In genomic region chr7:28826402-28826772, GRCm38 (mm10) we compare ENCODE assay signal across 11 mouse cellular contexts. TPM values are rescaled to one million over a fixed set of nuclear protein-coding genes. Genes with fewer than 3 reads are reported as not detected.
DNase-seq lines count a peak whose midpoint lies in the region; ATAC-seq lines count a peak whose summit lies in the region.
"Had no signal": no experiment of that assay in that cellular context is flagged by ENCODE, and none has a peak within 500 bp of the region (broad histone marks: within the 10 kb centered on the region; RNA-seq: fewer than 3 reads in every experiment).

No protein-coding gene starts in this region.

- H3K9me3 ChIP-seq in kidney, embryonic 16.5 days (ENCODE audit: low read length) = no peaks in the 10 kb centered on the region
- no peaks in the 10 kb centered on the region for H3K9me3 ChIP-seq in liver, embryonic 12.5 days (replicated peaks)

- H3K9ac ChIP-seq in kidney, embryonic 16.5 days (replicated peaks; ENCODE audit: low read length) = no peak overlapping the region
- no peak overlapping the region for H3K9ac ChIP-seq in liver, embryonic 12.5 days

- H3K4me2 ChIP-seq in kidney, embryonic 16.5 days (replicated peaks; ENCODE audit: low read depth, low read length) = peak overlapping the region; percentile 62; the same call in 1 of the 2 replicates
- peak overlapping the region; percentile 79 for H3K4me2 ChIP-seq in liver, embryonic 12.5 days

- peaks cover 7% of the 10 kb centered on the region for H3K4me1 ChIP-seq in kidney, embryonic 16.5 days (ENCODE audit: insufficient read depth, low read length)
- H3K4me1 ChIP-seq in brown adipose tissue, adult 24 weeks (ENCODE audit: control insufficient read depth, insufficient read depth, insufficient read length, low read length) = peaks cover 12% of the 10 kb centered on the region
- peaks cover 66% of the 10 kb centered on the region for H3K4me1 ChIP-seq in liver, embryonic 12.5 days

- H3K36me3 ChIP-seq in kidney, embryonic 16.5 days (ENCODE audit: insufficient read depth, low read length) = peaks cover 26% of the 10 kb centered on the region
- H3K36me3 ChIP-seq in liver, embryonic 12.5 days = peaks cover 42% of the 10 kb centered on the region

- ATAC-seq in kidney, embryonic 16.5 days (ENCODE audit: low FRiP score, low TSS enrichment) = no peak
- no peak for ATAC-seq in liver, embryonic 12.5 days

- H3K27me3 ChIP-seq in kidney, embryonic 16.5 days (ENCODE audit: insufficient read depth, low read length) = no peaks in the 10 kb centered on the region
- H3K27me3 ChIP-seq in liver, embryonic 12.5 days (replicated peaks) = no peaks in the 10 kb centered on the region

- H3K27ac ChIP-seq in kidney, embryonic 16.5 days (ENCODE audit: low read length) = peak overlapping the region; percentile 95
- peak overlapping the region; percentile 96 for H3K27ac ChIP-seq in brown adipose tissue, adult 24 weeks (replicated peaks; ENCODE audit: low read depth, low read length)
- H3K27ac ChIP-seq in liver, embryonic 12.5 days = peak overlapping the region; percentile 76

- WGBS in kidney, embryonic 16.5 days = 94% methylated on average over 7 of the region's 7 CpGs
- WGBS in liver, embryonic 12.5 days (ENCODE audit: insufficient replicate concordance) = 87% methylated on average over 7 of the region's 7 CpGs

- no peak overlapping the region for H3K4me3 ChIP-seq in kidney, embryonic 16.5 days (ENCODE audit: low read length)
- H3K4me3 ChIP-seq in brown adipose tissue, adult 24 weeks (ENCODE audit: insufficient read depth, low read depth, low read length) = peak overlapping the region; percentile 68
- H3K4me3 ChIP-seq in liver, embryonic 12.5 days = no peak overlapping the region

- DNase-seq in adrenal gland, postnatal 10 days = peak; percentile 41
- no peak for DNase-seq in adrenal gland, adult 8-10 months
- DNase-seq in kidney, adult 18-20 months = no peak
- no peak for DNase-seq in embryo, embryonic 9.5 days (ENCODE audit: extremely low spot score)
- no peak for DNase-seq in right cerebral cortex, adult 2 months (ENCODE audit: low spot score in 2 of 2)
- DNase-seq: left cerebral cortex, postnatal 4 days; right cerebral cortex, postnatal 25 days had no signal

RNA-seq across cellular contexts. Expression of gene Ech1, which starts 1.4 kb away (rescaled TPM):
- 1,000 to 10,000 TPM; 1,178 to 1,235 TPM for total RNA-seq in adrenal gland, postnatal 10 days (2021)
- 100 to 1,000 TPM; 402 to 476 (median 431) TPM for total RNA-seq in adrenal gland, adult 8-10 months (2022)
- polyA plus RNA-seq in kidney, embryonic 16.5 days (2015; fragmentation: Nextera tagmentation; extraction: Ambion mirVana) = 198 and 214 TPM in 2 replicates
- 3,379 and 3,601 TPM in 2 replicates for polyA plus RNA-seq in brown adipose tissue, adult 24 weeks (2012; ENCODE audit: insufficient read depth, insufficient read length, missing spikeins)
- 72.3 and 73.6 TPM in 2 replicates for polyA plus RNA-seq in liver, embryonic 12.5 days (2016; fragmentation: Nextera tagmentation; extraction: Ambion mirVana)

RNA-seq across cellular contexts. Expression of gene Lgals4, which starts 7.3 kb away (rescaled TPM):
- 10 to 100 TPM; 25.9 to 55.7 TPM for total RNA-seq in adrenal gland, postnatal 10 days (2021)
- total RNA-seq in adrenal gland, adult 8-10 months (2022) = 10 to 100 TPM in 2 of 4 experiments, 1 to 10 TPM in 2; 6.6 to 34.6 (median 18.8) TPM
- 10.8 and 12.8 TPM in 2 replicates for polyA plus RNA-seq in kidney, embryonic 16.5 days (2015; fragmentation: Nextera tagmentation; extraction: Ambion mirVana)
- polyA plus RNA-seq in brown adipose tissue, adult 24 weeks (2012; ENCODE audit: insufficient read depth, insufficient read length, missing spikeins) = 12.0 and 14.6 TPM in 2 replicates
- polyA plus RNA-seq in liver, embryonic 12.5 days (2016; fragmentation: Nextera tagmentation; extraction: Ambion mirVana) = 2.7 and 3.6 TPM in 2 replicates

RNA-seq across cellular contexts. Expression of gene Hnrnpl, which starts 18.0 kb away (rescaled TPM):
- 100 to 1,000 TPM; 459 to 528 TPM for total RNA-seq in adrenal gland, postnatal 10 days (2021)
- 100 to 1,000 TPM; 331 to 473 (median 439) TPM for total RNA-seq in adrenal gland, adult 8-10 months (2022)
- 204 and 224 TPM in 2 replicates for polyA plus RNA-seq in kidney, embryonic 16.5 days (2015; fragmentation: Nextera tagmentation; extraction: Ambion mirVana)
- 122 and 131 TPM in 2 replicates for polyA plus RNA-seq in brown adipose tissue, adult 24 weeks (2012; ENCODE audit: insufficient read depth, insufficient read length, missing spikeins)
- polyA plus RNA-seq in liver, embryonic 12.5 days (2016; fragmentation: Nextera tagmentation; extraction: Ambion mirVana) = 186 and 188 TPM in 2 replicates

RNA-seq across cellular contexts. Expression of gene Lgals7, which starts 37.3 kb away (rescaled TPM):
- total RNA-seq in adrenal gland, postnatal 10 days (2021) = 1 to 10 TPM; 1.2 to 2.1 TPM
- 1 to 10 TPM in 1 of 4 experiments, not detected in 3; 1.2 TPM for total RNA-seq in adrenal gland, adult 8-10 months (2022)
- polyA plus RNA-seq in kidney, embryonic 16.5 days (2015; fragmentation: Nextera tagmentation; extraction: Ambion mirVana) = 1.3 and 2.3 TPM in 2 replicates
- polyA plus RNA-seq in brown adipose tissue, adult 24 weeks (2012; ENCODE audit: insufficient read depth, insufficient read length, missing spikeins) = 2.3 TPM in 1 of 2 replicates, not detected in the other
- polyA plus RNA-seq in liver, embryonic 12.5 days (2016; fragmentation: Nextera tagmentation; extraction: Ambion mirVana) = 0.25 TPM in 1 of 2 replicates, not detected in the other
- total RNA-seq: granulocyte monocyte progenitor cell, adult 5-6 weeks had no signal

RNA-seq across cellular contexts. Expression of gene Rinl, which starts 37.6 kb away (rescaled TPM):
- total RNA-seq in adrenal gland, postnatal 10 days (2021) = 1 to 10 TPM; 3.7 to 4.9 TPM
- 1 to 10 TPM; 1.9 to 4.4 (median 2.8) TPM for total RNA-seq in adrenal gland, adult 8-10 months (2022)
- 7.0 and 7.7 TPM in 2 replicates for polyA plus RNA-seq in kidney, embryonic 16.5 days (2015; fragmentation: Nextera tagmentation; extraction: Ambion mirVana)
- polyA plus RNA-seq in brown adipose tissue, adult 24 weeks (2012; ENCODE audit: insufficient read depth, insufficient read length, missing spikeins) = 2.5 and 4.6 TPM in 2 replicates
- 14.5 and 16.1 TPM in 2 replicates for polyA plus RNA-seq in liver, embryonic 12.5 days (2016; fragmentation: Nextera tagmentation; extraction: Ambion mirVana)

Comparison
In these comparisons a context has a peak if more than half of its experiments do, and no peak if none do; other contexts are left out.
1. RNA of gene Ech1, which starts 1.4 kb away (polyA plus RNA-seq): 3,379 to 3,601 TPM in brown adipose tissue, adult 24 weeks; 198 to 214 TPM in kidney, embryonic 16.5 days and 72.3 to 73.6 TPM in liver, embryonic 12.5 days; every median in the first group is over 10 times any median in the second.
2. Peak in every context shown above with its lines, with median percentiles within 50 percentile points of each other: H3K27ac ChIP-seq.